ENCODE assay signal across 9 mouse cellular contexts in genomic region chr17:28308297-28309195, GRCm38 (mm10). TPM values are rescaled to one million over a fixed set of nuclear protein-coding genes. Genes with fewer than 3 reads are reported as not detected.
A peak's percentile ranks its signal among the peaks of the same experiment; 100 is the strongest.
DNase-seq lines count a peak whose midpoint lies in the region; ATAC-seq and TF ChIP-seq lines count a peak whose summit lies in the region.
"Had no signal": no experiment of that assay in that cellular context is flagged by ENCODE, and none has a peak within 500 bp of the region (broad histone marks: within the 10 kb centered on the region; RNA-seq: fewer than 3 reads in every experiment).

No protein-coding gene starts in this region.

- H3K4me3 ChIP-seq in MEL (ENCODE audit: control insufficient read depth in 1 of 2, insufficient read depth in 1 of 2, low read depth in 2 of 2, low read length in 2 of 2): peak overlapping the region; percentile 48 to 62
- H3K4me3 ChIP-seq in forebrain, embryonic 16.5 days (replicated peaks; ENCODE audit: low read length): no peak overlapping the region
- H3K4me3 ChIP-seq: neural tube, embryonic 12.5 days had no signal

- peaks cover 0 to 8% of the 10 kb centered on the region in 2 experiments; a peak in 2 of 4 replicates for H3K36me3 ChIP-seq in MEL (ENCODE audit: control insufficient read depth in 1 of 2, insufficient read depth in 2 of 2, low read length in 2 of 2)
- no peaks in the 10 kb centered on the region for H3K36me3 ChIP-seq in forebrain, embryonic 16.5 days (ENCODE audit: control insufficient read depth, insufficient read depth)
- H3K36me3 ChIP-seq: neural tube, embryonic 12.5 days had no signal

- peak overlapping the region; percentile 78 for H3K9ac ChIP-seq in MEL (ENCODE audit: control insufficient read depth, low read depth, low read length, poor library complexity, severe bottlenecking)
- peak overlapping the region; percentile 17; the same call in 1 of the 2 replicates for H3K9ac ChIP-seq in forebrain, embryonic 16.5 days (replicated peaks; ENCODE audit: low read depth, low read length)
- H3K9ac ChIP-seq: neural tube, embryonic 12.5 days had no signal

- peak; percentile 82 for TF ChIP-seq RAD21 in MEL (IDR thresholded peaks at IDR 0.05; ENCODE audit: low read depth, low read length)

- WGBS in forebrain, embryonic 16.5 days: 18% methylated on average over 18 of the region's 18 CpGs

- DNase-seq in MEL (ENCODE audit: low read depth, low spot score): peak; percentile 94
- peak; percentile 87 for DNase-seq in c-Kit-positive CD71-positive TER-119-negative erythroid progenitor cells, embryonic 14.5 days (ENCODE audit: low read depth)
- DNase-seq in heart, postnatal 36 days: peak; percentile 93 to 97
- peak; percentile 94 for DNase-seq in layer of hippocampus, postnatal 10 days (ENCODE audit: low spot score in 2 of 2)
- peak; percentile 93 for DNase-seq in lung, postnatal 10 days
- DNase-seq in right cerebral cortex, postnatal 10 days (ENCODE audit: low spot score in 2 of 2): peak; percentile 85 to 92
- DNase-seq in urinary bladder, postnatal 10 days (ENCODE audit: low spot score): peak; percentile 74

- peak; percentile 80 to 88 (median 88) for TF ChIP-seq CTCF in MEL (IDR thresholded peaks at IDR 0.05 in 2 of 3, conservative IDR thresholded peaks at IDR 0.05 in 1 of 3; ENCODE audit: control insufficient read depth in 1 of 3, insufficient read depth in 1 of 3, low read depth in 2 of 3, low read length in 3 of 3, poor library complexity in 1 of 3, severe bottlenecking in 1 of 3)

- no peaks in the 10 kb centered on the region for H3K9me3 ChIP-seq in MEL (replicated peaks; ENCODE audit: insufficient read depth, low read length)
- H3K9me3 ChIP-seq in forebrain, embryonic 16.5 days (ENCODE audit: control insufficient read depth, low read length): no peaks in the 10 kb centered on the region
- H3K9me3 ChIP-seq: neural tube, embryonic 12.5 days had no signal

- peak overlapping the region; percentile 13; the same call in 1 of the 2 replicates for H3K4me2 ChIP-seq in forebrain, embryonic 16.5 days (ENCODE audit: low read length)
- H3K4me2 ChIP-seq: neural tube, embryonic 12.5 days had no signal

- intact Hi-C loops in heart, postnatal 36 days (cut with DNase I): loop anchor here (1.0 to 10.0 kb wide), 3 partner anchors 76 to 224 kb away; partner anchors contain the start of genes Ppard and Tcp11

- no peak for TF ChIP-seq EP300 in MEL (IDR thresholded peaks at IDR 0.05; ENCODE audit: low read depth in 1 of 2, low read length in 2 of 2)

- no peak for TF ChIP-seq POLR2A in MEL (IDR thresholded peaks at IDR 0.05; ENCODE audit: control insufficient read depth in 1 of 2, insufficient read depth in 1 of 2, low read depth in 1 of 2, low read length in 2 of 2, poor library complexity in 1 of 2)

- H3K4me1 ChIP-seq in MEL (ENCODE audit: control insufficient read depth in 1 of 2, insufficient read depth in 2 of 2, low read length in 2 of 2): peaks cover 7 to 11% of the 10 kb centered on the region in 2 experiments
- 0 out of 2 replicates have a peak, but pooled peaks cover 7% of the 10 kb centered on the region for H3K4me1 ChIP-seq in forebrain, embryonic 16.5 days (replicated peaks; ENCODE audit: control insufficient read depth, insufficient read depth, low read length)

- H3K27me3 ChIP-seq in MEL (ENCODE audit: control insufficient read depth in 1 of 2, insufficient read depth in 2 of 2, low read length in 2 of 2): no peaks in the 10 kb centered on the region
- H3K27me3 ChIP-seq in forebrain, embryonic 16.5 days (replicated peaks; ENCODE audit: control insufficient read depth, insufficient read depth, low read length): no peaks in the 10 kb centered on the region
- H3K27me3 ChIP-seq: neural tube, embryonic 12.5 days had no signal

- H3K27ac ChIP-seq in MEL (ENCODE audit: control insufficient read depth, low read depth, low read length): no peak overlapping the region
- no peak overlapping the region for H3K27ac ChIP-seq in forebrain, embryonic 16.5 days (ENCODE audit: low read length)
- H3K27ac ChIP-seq: neural tube, embryonic 12.5 days had no signal

- peaks cover 2% of the 10 kb centered on the region; the same call in 1 of the 2 replicates for H3K79me2 ChIP-seq in MEL (ENCODE audit: control insufficient read depth, insufficient read depth, low read length, poor library complexity)

- ATAC-seq in forebrain, embryonic 16.5 days: no peak

TF ChIP-seq in MEL, 35 proteins besides CTCF, POLR2A, EP300 and RAD21:
- TF ChIP-seq ZMIZ1 (IDR thresholded peaks at IDR 0.05; ENCODE audit: low read depth, low read length): no peak
- TF ChIP-seq MAZ (IDR thresholded peaks at IDR 0.05; ENCODE audit: low read depth, low read length): 0 out of 2 replicates have a peak, but pooled peaks have one; percentile 47
- TF ChIP-seq ZC3H11A (IDR thresholded peaks at IDR 0.05; ENCODE audit: low read depth, low read length): peak; percentile 68
- peak; percentile 83 for TF ChIP-seq SMC3 (IDR thresholded peaks at IDR 0.05; ENCODE audit: low read depth, low read length)
- TF ChIP-seq SIN3A (IDR thresholded peaks at IDR 0.05; ENCODE audit: low read length): peak; percentile 46; the same call in 1 of the 2 replicates
TF ChIP-seq in MEL: peak in this region for 4.

RNA-seq across cellular contexts. Expression of gene Fance, which starts 4.8 kb away (rescaled TPM):
- 46.0 and 51.2 TPM in 2 replicates for total RNA-seq in MEL (2012; rRNA removed)
- polyA plus RNA-seq in MEL (2012; ENCODE audit: insufficient read depth in 1 of 2, insufficient read length in 2 of 2, low read depth in 1 of 2, low replicate concordance in 2 of 2, missing spikeins in 1 of 2): 100 to 1,000 TPM; 105 to 382 TPM
- polyA plus RNA-seq in forebrain, embryonic 16.5 days (2015; fragmentation: Nextera tagmentation; extraction: Ambion mirVana): 20.9 and 25.0 TPM in 2 replicates
- 10 to 100 TPM; 10.9 to 17.3 TPM for total RNA-seq in heart, postnatal 36 days (2021)
- 10 to 100 TPM; 26.0 to 36.2 TPM for total RNA-seq in layer of hippocampus, postnatal 10 days (2021)

RNA-seq across cellular contexts. Expression of gene Rpl10a, which starts 19.7 kb away (rescaled TPM):
- total RNA-seq in MEL (2012; rRNA removed): 2,803 and 2,872 TPM in 2 replicates
- 1,000 to 10,000 TPM in 1 of 2 experiments, not detected in 1; 2,044 TPM for polyA plus RNA-seq in MEL (2012; ENCODE audit: insufficient read depth in 1 of 2, insufficient read length in 2 of 2, low read depth in 1 of 2, low replicate concordance in 2 of 2, missing spikeins in 1 of 2)
- polyA plus RNA-seq in forebrain, embryonic 16.5 days (2015; fragmentation: Nextera tagmentation; extraction: Ambion mirVana): 354 and 367 TPM in 2 replicates
- 100 to 1,000 TPM; 392 TPM for total RNA-seq in heart, postnatal 36 days (2021)
- 100 to 1,000 TPM; 503 to 535 TPM for total RNA-seq in layer of hippocampus, postnatal 10 days (2021)

RNA-seq across cellular contexts. Expression of gene Tead3, which starts 42.1 kb away (rescaled TPM):
- 0.46 and 0.73 TPM in 2 replicates for total RNA-seq in MEL (2012; rRNA removed)
- 1 to 10 TPM in 1 of 2 experiments, not detected in 1; 4.1 TPM for polyA plus RNA-seq in MEL (2012; ENCODE audit: insufficient read depth in 1 of 2, insufficient read length in 2 of 2, low read depth in 1 of 2, low replicate concordance in 2 of 2, missing spikeins in 1 of 2)
- 1.5 and 1.8 TPM in 2 replicates for polyA plus RNA-seq in forebrain, embryonic 16.5 days (2015; fragmentation: Nextera tagmentation; extraction: Ambion mirVana)
- total RNA-seq in heart, postnatal 36 days (2021): 10 to 100 TPM; 12.9 to 16.6 TPM
- total RNA-seq in layer of hippocampus, postnatal 10 days (2021): 1 to 10 TPM; 5.6 to 6.1 TPM

RNA-seq across cellular contexts. Expression of gene Tulp1, which starts 56.5 kb away (rescaled TPM):
- 0.23 and 0.49 TPM in 2 replicates for total RNA-seq in MEL (2012; rRNA removed)
- 1 to 10 TPM in 1 of 2 experiments, not detected in 1; 2.4 TPM for polyA plus RNA-seq in MEL (2012; ENCODE audit: insufficient read depth in 1 of 2, insufficient read length in 2 of 2, low read depth in 1 of 2, low replicate concordance in 2 of 2, missing spikeins in 1 of 2)
- polyA plus RNA-seq in forebrain, embryonic 16.5 days (2015; fragmentation: Nextera tagmentation; extraction: Ambion mirVana): 1.5 and 1.7 TPM in 2 replicates
- not detected for total RNA-seq in heart, postnatal 36 days (2021)
- under 1 TPM in 1 of 2 experiments, not detected in 1; 0.41 TPM for total RNA-seq in layer of hippocampus, postnatal 10 days (2021)
